Mouse (Mus musculus): Measurements from ENCODE around the gene Gm49601. TPM values are rescaled to one million over a fixed set of nuclear protein-coding genes. Genes with fewer than 3 reads are reported as not detected.

The Gm49601 gene
- polyA plus RNA-seq (2012; rRNA removed) (34.5 and 42.9 TPM in 2 replicates), polyA plus RNA-seq (2014; fragmentation: Nextera tagmentation; extraction: Ambion mirVana) (1.9 and 2.7 TPM in 2 replicates)

DNA sequence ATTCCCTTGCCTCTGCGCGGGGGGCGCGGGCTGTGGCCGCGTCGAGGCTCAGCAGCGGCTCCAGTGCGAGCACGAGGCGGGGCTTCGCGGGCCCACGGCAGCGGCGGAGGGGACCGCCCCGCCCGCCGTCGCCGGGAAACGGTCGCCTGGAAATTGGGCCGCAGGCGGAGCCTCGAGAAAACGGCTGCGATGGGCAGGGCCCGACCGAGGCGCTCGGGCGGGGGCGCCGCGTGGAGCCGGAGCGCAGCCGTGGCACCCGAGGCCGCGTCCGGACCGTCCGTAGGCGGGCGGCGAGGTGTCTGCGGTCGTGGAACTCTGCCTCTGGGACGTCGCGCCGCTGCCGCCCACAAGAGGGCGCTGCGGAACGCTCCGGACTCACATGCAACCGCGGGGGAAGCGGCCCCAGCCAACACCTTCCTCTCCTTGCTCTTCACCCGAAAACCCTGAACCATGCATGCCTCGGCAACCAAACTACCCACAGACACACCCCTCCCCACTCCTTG is at the start of gene Gm49601:
Gene Gm49601 (minus strand): TSS at position 52 of the 503 bp plus-strand sequence.
- Histone ChIP-seq H3K4me1 (ENCODE audit: control insufficient read depth, insufficient read depth, low read length) (peaks cover 35% of the 10 kb centered on the region), H3K27me3 (ENCODE audit: control insufficient read depth, insufficient read depth, low read length) (peaks cover 46% of the 10 kb centered on the region), H3K9ac (ENCODE audit: low read depth, low read length, severe bottlenecking) (peak within 1 kb of the TSS; percentile 59), H3K4me3 (replicated peaks; ENCODE audit: low read length) (peak within 1 kb of the TSS; percentile 83), H3K9me3 (ENCODE audit: control insufficient read depth, low read length) (no peaks in the 10 kb centered on the region), H3K4me2 (replicated peaks; ENCODE audit: low read depth, low read length, severe bottlenecking) (peak within 1 kb of the TSS; percentile 92), H3K27ac (replicated peaks; ENCODE audit: low read depth, low read length) (no peak within 1 kb of the TSS), H3K36me3 (ENCODE audit: control insufficient read depth, insufficient read depth, low read length) (peaks cover 38% of the 10 kb centered on the region)
- WGBS = 1% methylated on average over 31 of the region's 65 CpGs
- TF ChIP-seq POLR2A (IDR thresholded peaks at IDR 0.05; ENCODE audit: borderline replicate concordance, extremely low read depth, insufficient read depth, insufficient read length) = no peak
- peak; percentile 45 for ATAC-seq (ENCODE audit: low FRiP score, low read depth)
- peak; percentile 70 for DNase-seq (ENCODE audit: low spot score)

DNA sequence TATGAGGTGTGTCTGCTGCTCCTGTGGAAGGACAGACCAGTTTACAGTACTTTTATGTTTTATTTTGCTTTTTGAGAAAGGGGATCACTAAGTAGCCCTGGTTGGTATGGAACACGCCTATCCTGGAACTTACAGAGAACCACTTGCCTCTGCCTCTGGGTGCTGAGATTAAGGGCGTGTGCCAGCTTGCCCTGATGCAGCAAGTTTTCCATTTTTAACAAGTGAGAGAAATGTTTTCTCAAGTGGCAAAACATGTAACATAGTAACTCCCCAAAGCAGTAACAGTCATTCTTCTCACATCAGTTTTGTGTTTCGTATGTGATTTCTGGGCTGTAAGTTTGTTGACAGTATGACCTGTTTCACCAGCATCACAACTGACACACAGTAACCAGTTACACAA is 46.8 kb upstream of the Gm49601 start:
- H3K27ac ChIP-seq (replicated peaks; ENCODE audit: low read depth, low read length) = no peak overlapping the region
- H3K4me3 ChIP-seq (replicated peaks; ENCODE audit: low read length) = no peak overlapping the region
- no peak overlapping the region for H3K9ac ChIP-seq (ENCODE audit: low read depth, low read length, severe bottlenecking)
- TF ChIP-seq POLR2A (IDR thresholded peaks at IDR 0.05; ENCODE audit: borderline replicate concordance, extremely low read depth, insufficient read depth, insufficient read length) = no peak
- H3K27me3 ChIP-seq (ENCODE audit: control insufficient read depth, insufficient read depth, low read length) = no peaks in the 10 kb centered on the region
- 76% methylated on average over 3 of the region's 3 CpGs for WGBS
- no peaks in the 10 kb centered on the region for H3K9me3 ChIP-seq (ENCODE audit: control insufficient read depth, low read length)
- ATAC-seq (ENCODE audit: low FRiP score, low read depth) = no peak
- no peaks in the 10 kb centered on the region for H3K36me3 ChIP-seq (ENCODE audit: control insufficient read depth, insufficient read depth, low read length)
- no peaks in the 10 kb centered on the region for H3K4me1 ChIP-seq (ENCODE audit: control insufficient read depth, insufficient read depth, low read length)
- DNase-seq (ENCODE audit: low spot score) = no peak
- no peak overlapping the region for H3K4me2 ChIP-seq (replicated peaks; ENCODE audit: low read depth, low read length, severe bottlenecking)

DNA sequence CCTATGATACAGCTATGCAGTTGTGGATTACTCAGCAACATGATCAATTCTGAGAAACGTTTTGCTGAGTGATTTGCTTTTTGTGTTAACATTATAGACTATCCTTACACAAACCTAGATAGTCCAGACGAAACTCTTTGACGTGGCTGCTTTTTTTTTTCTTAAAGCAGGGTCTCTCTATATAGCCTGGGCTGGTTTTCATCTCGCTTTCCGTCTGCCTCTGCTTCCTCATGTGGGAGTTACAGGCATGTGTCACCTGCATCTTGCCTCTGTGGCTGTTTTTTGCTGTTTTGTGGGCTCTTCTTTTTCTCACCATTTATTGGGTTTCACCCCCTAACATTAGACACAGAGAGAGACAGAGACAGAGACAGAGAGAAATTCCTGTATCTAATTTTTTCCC is 45.8 kb upstream of the Gm49601 start:
- Histone ChIP-seq H3K9me3 (ENCODE audit: control insufficient read depth, low read length) (no peaks in the 10 kb centered on the region), H3K27ac (replicated peaks; ENCODE audit: low read depth, low read length) (no peak overlapping the region), H3K4me3 (replicated peaks; ENCODE audit: low read length) (no peak overlapping the region), H3K4me1 (ENCODE audit: control insufficient read depth, insufficient read depth, low read length) (no peaks in the 10 kb centered on the region), H3K4me2 (replicated peaks; ENCODE audit: low read depth, low read length, severe bottlenecking) (no peak overlapping the region), H3K36me3 (ENCODE audit: control insufficient read depth, insufficient read depth, low read length) (no peaks in the 10 kb centered on the region), H3K27me3 (ENCODE audit: control insufficient read depth, insufficient read depth, low read length) (no peaks in the 10 kb centered on the region), H3K9ac (ENCODE audit: low read depth, low read length, severe bottlenecking) (no peak overlapping the region)
- TF ChIP-seq POLR2A (IDR thresholded peaks at IDR 0.05; ENCODE audit: borderline replicate concordance, extremely low read depth, insufficient read depth, insufficient read length) = no peak
- no peak for ATAC-seq (ENCODE audit: low FRiP score, low read depth)
- WGBS = 62% methylated on average over 5 of the region's 5 CpGs
- no peak for DNase-seq (ENCODE audit: low spot score)

DNA sequence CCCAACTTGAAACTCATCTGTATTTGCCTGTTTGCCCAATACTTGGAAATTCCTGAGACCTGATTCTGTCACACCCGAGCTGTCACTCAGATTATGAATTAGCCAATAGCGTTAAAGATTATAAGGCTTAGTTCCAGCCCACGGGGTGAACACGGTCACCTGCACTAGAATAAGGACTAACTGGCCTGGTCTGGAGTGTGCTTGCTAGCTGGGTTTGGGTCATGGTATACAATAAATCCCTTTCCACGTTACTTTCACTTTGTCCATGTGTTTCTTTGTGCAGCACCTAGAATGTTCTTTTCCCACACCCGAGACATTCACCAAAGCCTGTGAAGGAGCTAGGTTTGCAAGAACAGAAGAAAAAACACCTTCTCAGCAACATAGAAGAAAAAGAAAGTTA is 43.7 kb upstream of the Gm49601 start:
- H3K36me3 ChIP-seq (ENCODE audit: control insufficient read depth, insufficient read depth, low read length) = no peaks in the 10 kb centered on the region
- H3K9ac ChIP-seq (ENCODE audit: low read depth, low read length, severe bottlenecking) = no peak overlapping the region
- H3K4me3 ChIP-seq (replicated peaks; ENCODE audit: low read length) = no peak overlapping the region
- H3K9me3 ChIP-seq (ENCODE audit: control insufficient read depth, low read length) = no peaks in the 10 kb centered on the region
- TF ChIP-seq POLR2A (IDR thresholded peaks at IDR 0.05; ENCODE audit: borderline replicate concordance, extremely low read depth, insufficient read depth, insufficient read length) = no peak
- 75% methylated on average over 6 of the region's 6 CpGs for WGBS
- no peak for DNase-seq (ENCODE audit: low spot score)
- no peak for ATAC-seq (ENCODE audit: low FRiP score, low read depth)
- no peaks in the 10 kb centered on the region for H3K4me1 ChIP-seq (ENCODE audit: control insufficient read depth, insufficient read depth, low read length)
- H3K27ac ChIP-seq (replicated peaks; ENCODE audit: low read depth, low read length) = no peak overlapping the region
- no peak overlapping the region for H3K4me2 ChIP-seq (replicated peaks; ENCODE audit: low read depth, low read length, severe bottlenecking)
- no peaks in the 10 kb centered on the region for H3K27me3 ChIP-seq (ENCODE audit: control insufficient read depth, insufficient read depth, low read length)

DNA sequence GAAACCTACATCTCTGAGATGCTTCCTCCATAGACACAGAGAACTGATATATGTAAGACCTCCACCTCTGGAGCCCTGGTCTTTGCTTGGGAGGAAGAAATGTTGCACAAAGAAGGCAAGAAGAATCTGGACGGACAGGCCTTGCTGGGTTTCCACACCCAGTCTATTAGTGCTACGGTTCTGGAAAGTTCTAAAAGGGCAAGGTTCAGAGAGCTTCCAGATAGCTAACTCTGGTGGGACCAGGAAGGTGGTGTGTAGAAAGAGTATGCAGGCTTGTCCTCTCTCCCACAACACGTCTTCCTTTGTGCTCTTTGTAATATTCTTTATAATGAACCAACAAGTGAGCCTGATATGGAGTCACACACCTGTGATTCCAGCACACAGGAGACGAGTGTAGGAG is 32.4 kb upstream of the Gm49601 start:
- 73% methylated on average over 4 of the region's 4 CpGs for WGBS
- H3K27ac ChIP-seq (replicated peaks; ENCODE audit: low read depth, low read length) = no peak overlapping the region
- H3K36me3 ChIP-seq (ENCODE audit: control insufficient read depth, insufficient read depth, low read length) = no peaks in the 10 kb centered on the region
- no peak overlapping the region for H3K4me2 ChIP-seq (replicated peaks; ENCODE audit: low read depth, low read length, severe bottlenecking)
- no peak overlapping the region for H3K4me3 ChIP-seq (replicated peaks; ENCODE audit: low read length)
- TF ChIP-seq POLR2A (IDR thresholded peaks at IDR 0.05; ENCODE audit: borderline replicate concordance, extremely low read depth, insufficient read depth, insufficient read length) = no peak
- no peak for DNase-seq (ENCODE audit: low spot score)
- no peak for ATAC-seq (ENCODE audit: low FRiP score, low read depth)
- peaks cover 5% of the 10 kb centered on the region; the same call in 1 of the 2 replicates for H3K4me1 ChIP-seq (ENCODE audit: control insufficient read depth, insufficient read depth, low read length)
- no peaks in the 10 kb centered on the region for H3K9me3 ChIP-seq (ENCODE audit: control insufficient read depth, low read length)
- no peak overlapping the region for H3K9ac ChIP-seq (ENCODE audit: low read depth, low read length, severe bottlenecking)
- no peaks in the 10 kb centered on the region for H3K27me3 ChIP-seq (ENCODE audit: control insufficient read depth, insufficient read depth, low read length)
